Mouse (Mus musculus) cerebellum, adult 2 months (tissue): Measurements from ENCODE around the gene Tmed6.

Source experiments
- CTCF ChIP-seq: fragments of 200-500 bp; IDR thresholded peaks from 2 replicates; pipeline ENCODE4 v1.5.1; 2011; ENCODE audit warnings: low read depth, mild to moderate bottlenecking, control low read depth, low read length, moderate library complexity, borderline replicate concordance; ENCODE audit not compliant: insufficient read depth
- POLR2A ChIP-seq: fragments of 200-500 bp; IDR thresholded peaks from 2 replicates; pipeline ENCODE4 v1.6.1; 2011; ENCODE audit warnings: low read length, control low read depth, borderline replicate concordance; ENCODE audit not compliant: insufficient read depth

DNA sequence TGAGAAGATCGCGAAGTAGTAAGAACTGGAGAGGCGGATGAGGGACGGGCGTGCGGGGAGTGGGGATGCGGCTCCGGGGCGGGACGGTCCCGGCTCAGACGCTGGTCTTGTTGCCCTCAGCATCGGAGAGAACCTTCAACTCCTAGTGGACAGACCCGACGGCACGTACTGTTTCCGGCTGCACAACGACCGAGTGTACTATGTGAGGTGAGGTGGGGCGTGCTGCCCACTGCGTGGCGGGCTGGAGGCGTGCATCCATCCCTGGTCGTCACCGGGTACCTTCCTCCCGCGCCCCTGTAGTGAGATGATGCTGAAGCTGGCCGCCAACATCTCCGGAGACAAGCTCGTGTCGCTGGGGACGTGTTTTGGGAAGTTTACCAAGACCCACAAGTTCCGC is 8.5 kb downstream of the Tmed6 start:
- no peak for TF ChIP-seq POLR2A
- no peak for TF ChIP-seq CTCF
